Mouse (Mus musculus) ES-E14 (cell line): ENCODE results near the gene Rpf1. TPM values are rescaled to one million over a fixed set of nuclear protein-coding genes. Genes with fewer than 3 reads are reported as not detected.
A peak's percentile ranks its signal among the peaks of the same experiment; 100 is the strongest.

Experiments used
- DNase-seq: peaks from one replicate; pipeline ENCODE4 v3.0.0-alpha.2; 2013; ENCODE audit warnings: low read depth, low spot score
- H3K27ac ChIP-seq: 2 replicates; pipeline ENCODE4 v1.5.1; 2012; ENCODE audit warnings: low read depth, mild to moderate bottlenecking, low read length, moderate library complexity, mixed read lengths; ENCODE audit not compliant: poor library complexity, insufficient read depth, severe bottlenecking
- H3K36me3 ChIP-seq: 2 replicates; pipeline ENCODE4 v1.6.1; 2012; ENCODE audit warnings: mild to moderate bottlenecking, low read length, moderate library complexity, mixed read lengths; ENCODE audit not compliant: control insufficient read depth, poor library complexity, insufficient read depth, severe bottlenecking
- H3K4me1 ChIP-seq, 2 experiments: fragments of 150-350 bp in 1 of 2; sonication (generic) in 1 of 2; 2 replicates each; pipeline ENCODE4 v1.6.1; 2012; ENCODE audit warnings: low read length in 2 of 2, mild to moderate bottlenecking in 1 of 2, mixed read lengths in 1 of 2; ENCODE audit not compliant: control insufficient read depth in 2 of 2, insufficient read depth in 2 of 2, poor library complexity in 1 of 2
- H3K4me3 ChIP-seq, 2 experiments: fragments of 150-350 bp in 1 of 2; sonication (generic) in 1 of 2; 2 replicates each; pipeline ENCODE4 v1.5.1; 2012; ENCODE audit warnings: low read length in 2 of 2, low read depth in 1 of 2, mild to moderate bottlenecking in 1 of 2, mixed read lengths in 1 of 2; ENCODE audit not compliant: insufficient read depth in 1 of 2, poor library complexity in 1 of 2, severe bottlenecking in 1 of 2
- H3K9ac ChIP-seq: 2 replicates; pipeline ENCODE4 v1.6.1; 2012; ENCODE audit warnings: low read depth, mild to moderate bottlenecking, low read length, mixed read lengths; ENCODE audit not compliant: poor library complexity, insufficient read depth, severe bottlenecking
- H3K9me3 ChIP-seq: fragments of 150-350 bp; sonication (generic); 2 replicates; pipeline ENCODE4 v1.6.1; 2012; ENCODE audit warnings: low read depth, mild to moderate bottlenecking, low read length; ENCODE audit not compliant: control insufficient read depth, insufficient read depth
- CHD2 ChIP-seq: IDR thresholded peaks from 2 replicates; pipeline ENCODE4 v1.6.1; 2014; ENCODE audit warnings: mild to moderate bottlenecking, low read depth, low read length, inconsistent platforms
- HCFC1 ChIP-seq: IDR thresholded peaks from 2 replicates; pipeline ENCODE4 v1.6.1; 2012; ENCODE audit warnings: low read length, inconsistent platforms, borderline replicate concordance; ENCODE audit not compliant: insufficient read depth
- MAFK ChIP-seq: IDR thresholded peaks from 2 replicates; pipeline ENCODE4 v1.6.1; 2014; ENCODE audit warnings: mild to moderate bottlenecking, low read depth, low read length, inconsistent platforms; ENCODE audit not compliant: insufficient read depth
- in situ Hi-C, 2 experiments: fragments of 600-800 bp; cut with MboI; formaldehyde crosslinking; loops; one replicate each; pipeline ENCODE4 v1.15.1; 2025; ENCODE audit warnings: low sequenced_read_pairs in 2 of 2, inconsistent platforms in 1 of 2; ENCODE audit not compliant: unreplicated experiment in 2 of 2
- total RNA-seq: library from RNA; depleted of rRNA; stranded (reverse); fragments of 300-350 nt; gene quantifications from 2 replicates; pipeline ENCODE4 v1.2.3, GENCODE M21; 2012; rRNA removed

Rpf1 gene
- total RNA-seq, 1 experiment = 64.9 TPM

- no peaks in the 10 kb centered on the region; the same call in 1 of the 2 replicates for H3K36me3 ChIP-seq
- in situ Hi-C loops = no loop called here
- no peak overlapping the region for H3K9ac ChIP-seq
- DNase-seq = no peak
- H3K4me3 ChIP-seq = no peak overlapping the region
- H3K4me1 ChIP-seq = 0 out of 4 replicates have a peak, but pooled peaks cover 0 to 2% of the 10 kb centered on the region in 2 experiments
- no peak overlapping the region for H3K27ac ChIP-seq
- no peaks in the 10 kb centered on the region for H3K9me3 ChIP-seq
- TF ChIP-seq CHD2 (no peak), MAFK (0 out of 2 replicates have a peak, but pooled peaks have one; percentile 47), HCFC1 (no peak)
Observed at GRCm38 (mm10) chr3:146462939-146463338, 58.3 kb downstream of the Rpf1 start.

Other genes with a start within 250 kb of the Rpf1 start
- 18.4 and 29.2 TPM in 2 replicates for gene Ssx2ip, start 116.8 kb downstream of the Rpf1 start, total RNA-seq
- 10.4 and 15.6 TPM in 2 replicates for gene Ctbs, start 71.6 kb downstream of the Rpf1 start, total RNA-seq
- 2.2 and 3.1 TPM in 2 replicates for gene Spata1, start 21.7 kb downstream of the Rpf1 start, total RNA-seq
- gene Gng5, start 21.6 kb downstream of the Rpf1 start, total RNA-seq = 142 and 234 TPM in 2 replicates
- gene Uox, start 49.0 kb upstream of the Rpf1 start, total RNA-seq = not detected in 2 replicates
- not detected in 2 replicates for gene Dnase2b, start 94.2 kb upstream of the Rpf1 start, total RNA-seq
- not detected in 2 replicates for gene 4930503B20Rik, start 129.9 kb upstream of the Rpf1 start, total RNA-seq
- gene Samd13, start 164.2 kb upstream of the Rpf1 start, total RNA-seq = 0.45 TPM in 1 of 2 replicates, not detected in the other